ENCODE assay signal across 26 mouse cellular contexts in the genomic region with DNA sequence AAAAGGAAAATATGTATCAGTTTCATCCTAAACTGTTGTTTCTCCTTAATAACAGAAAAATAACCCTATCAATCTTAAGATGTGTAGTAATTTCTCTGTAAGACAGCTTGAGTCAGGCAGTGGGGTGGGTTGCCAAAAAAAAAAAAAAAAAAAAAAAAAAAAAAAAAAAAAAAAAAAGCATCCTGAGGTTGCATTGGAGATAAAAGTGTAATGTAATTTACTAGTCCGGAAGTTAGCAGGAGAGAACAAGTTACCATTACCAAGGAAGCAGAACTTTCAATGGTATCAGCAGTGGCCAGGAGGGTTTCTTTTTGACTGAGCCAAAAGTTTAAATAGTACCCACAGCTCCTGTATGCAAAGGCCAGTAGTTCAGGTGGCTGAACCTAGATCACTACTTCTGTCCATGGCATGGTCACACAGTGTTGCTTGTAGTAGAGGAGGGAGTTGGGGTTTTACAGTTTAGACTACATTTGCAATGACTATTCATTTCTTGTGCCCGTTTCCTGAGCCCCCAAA.
"Had no signal": no experiment of that assay in that cellular context is flagged by ENCODE, and none has a peak within 500 bp of the region (broad histone marks: within the 10 kb centered on the region; RNA-seq: fewer than 3 reads in every experiment).

No protein-coding gene starts in this region.

- H3K27me3 ChIP-seq: embryonic facial prominence, embryonic 12.5 days; embryonic facial prominence, embryonic 13.5 days; embryonic facial prominence, embryonic 15.5 days; forebrain, embryonic 12.5 days; forebrain, embryonic 13.5 days; forebrain, embryonic 15.5 days had no signal

- H3K9ac ChIP-seq: embryonic facial prominence, embryonic 12.5 days; embryonic facial prominence, embryonic 13.5 days; embryonic facial prominence, embryonic 15.5 days; forebrain, embryonic 12.5 days; forebrain, embryonic 13.5 days; forebrain, embryonic 15.5 days; forebrain, postnatal 0 days had no signal

- H3K4me2 ChIP-seq: embryonic facial prominence, embryonic 12.5 days; embryonic facial prominence, embryonic 13.5 days; embryonic facial prominence, embryonic 15.5 days; forebrain, embryonic 12.5 days; forebrain, embryonic 13.5 days; forebrain, embryonic 15.5 days had no signal

- ATAC-seq: forebrain, embryonic 13.5 days; forebrain, embryonic 14.5 days; forebrain, embryonic 15.5 days; forebrain, embryonic 16.5 days; forebrain, postnatal 0 days had no signal

- H3K9me3 ChIP-seq: embryonic facial prominence, embryonic 10.5 days; embryonic facial prominence, embryonic 12.5 days; embryonic facial prominence, embryonic 13.5 days; embryonic facial prominence, embryonic 15.5 days; forebrain, embryonic 10.5 days; forebrain, embryonic 12.5 days; forebrain, embryonic 13.5 days; forebrain, embryonic 15.5 days; heart, embryonic 10.5 days had no signal

- H3K27ac ChIP-seq: embryonic facial prominence, embryonic 10.5 days; embryonic facial prominence, embryonic 12.5 days; embryonic facial prominence, embryonic 13.5 days; embryonic facial prominence, embryonic 15.5 days; forebrain, embryonic 10.5 days; forebrain, embryonic 12.5 days; forebrain, embryonic 13.5 days; forebrain, embryonic 15.5 days; gastrocnemius, adult 2 months; heart, adult 2 months; heart, embryonic 10.5 days had no signal

- H3K4me1 ChIP-seq: embryonic facial prominence, embryonic 10.5 days; embryonic facial prominence, embryonic 12.5 days; embryonic facial prominence, embryonic 13.5 days; embryonic facial prominence, embryonic 15.5 days; forebrain, embryonic 10.5 days; forebrain, embryonic 12.5 days; forebrain, embryonic 13.5 days; forebrain, embryonic 15.5 days; heart, embryonic 10.5 days had no signal

- DNase-seq: cerebellum, postnatal 10 days; cerebellum, postnatal 14 days; cerebellum, postnatal 25 days; cerebellum, postnatal 36 days; embryo, embryonic 11 days; forebrain, postnatal 0 days; gastrocnemius, adult 2 months; gastrocnemius, postnatal 10 days; gastrocnemius, postnatal 14 days; gastrocnemius, postnatal 25 days; gastrocnemius, postnatal 36 days; heart, adult 11 months; heart, adult 18-20 months; heart, adult 2 months had no signal

- H3K36me3 ChIP-seq: embryonic facial prominence, embryonic 10.5 days; embryonic facial prominence, embryonic 12.5 days; embryonic facial prominence, embryonic 13.5 days; embryonic facial prominence, embryonic 15.5 days; forebrain, embryonic 10.5 days; forebrain, embryonic 12.5 days; forebrain, embryonic 15.5 days; heart, embryonic 10.5 days had no signal

- H3K4me3 ChIP-seq: embryonic facial prominence, embryonic 10.5 days; embryonic facial prominence, embryonic 12.5 days; embryonic facial prominence, embryonic 13.5 days; embryonic facial prominence, embryonic 15.5 days; erythroblast, embryonic 14.5 days; forebrain, embryonic 10.5 days; forebrain, embryonic 12.5 days; forebrain, embryonic 13.5 days; forebrain, embryonic 15.5 days; gastrocnemius, adult 2 months; heart, adult 2 months; heart, embryonic 10.5 days had no signal
